Mouse (Mus musculus) spleen, postnatal 14 days (tissue): ENCODE data around the gene Nol4l.

Experiments
- DNase-seq, 2 experiments: peaks; one replicate each; pipeline ENCODE4 v3.0.0; 2021 to 2022; ENCODE audit warnings: low spot score in 2 of 2

The Nol4l gene

DNA sequence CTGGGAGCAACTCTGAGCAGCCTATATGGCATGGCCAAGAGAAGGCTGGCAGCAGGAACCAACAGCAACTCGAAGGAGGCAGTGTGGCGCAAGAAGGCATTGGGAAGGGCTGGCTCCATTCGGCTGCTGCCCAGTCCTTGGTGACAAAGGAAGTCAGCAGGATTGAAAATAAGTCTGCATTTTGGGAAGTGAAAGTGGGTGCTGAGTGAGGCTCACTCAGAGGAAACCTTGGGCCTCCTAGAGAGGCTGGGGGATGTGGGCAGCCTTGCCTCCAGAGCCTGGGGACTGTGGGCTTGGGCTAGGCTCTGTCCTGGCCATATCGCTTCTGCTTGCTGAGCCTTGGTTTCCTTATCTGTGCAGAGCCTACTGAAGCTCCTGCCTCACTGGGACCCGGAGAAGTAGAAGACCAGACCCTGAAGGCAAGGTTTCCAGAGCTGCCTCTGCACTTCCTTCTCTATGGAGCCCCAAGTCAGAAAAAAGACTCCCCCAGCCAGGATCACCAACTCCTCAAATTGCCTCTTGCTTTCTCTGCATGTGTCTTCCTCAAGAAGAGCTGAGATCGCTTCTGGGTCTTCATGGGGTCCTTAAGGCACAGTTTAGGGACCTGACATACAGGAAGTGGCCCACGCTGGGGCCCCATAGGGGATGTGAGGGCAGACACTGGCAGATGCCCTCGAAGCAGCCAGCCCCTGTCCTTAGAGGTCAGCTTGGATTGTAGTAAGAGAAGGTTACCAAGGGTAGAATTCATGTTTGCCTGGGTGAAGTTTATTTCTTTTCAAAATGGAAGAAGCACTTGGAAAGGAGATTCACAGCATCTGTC, 14.3 kb upstream of the Nol4l start:
- DNase-seq, result peak in 1 of 2 experiments; percentile 32

DNA sequence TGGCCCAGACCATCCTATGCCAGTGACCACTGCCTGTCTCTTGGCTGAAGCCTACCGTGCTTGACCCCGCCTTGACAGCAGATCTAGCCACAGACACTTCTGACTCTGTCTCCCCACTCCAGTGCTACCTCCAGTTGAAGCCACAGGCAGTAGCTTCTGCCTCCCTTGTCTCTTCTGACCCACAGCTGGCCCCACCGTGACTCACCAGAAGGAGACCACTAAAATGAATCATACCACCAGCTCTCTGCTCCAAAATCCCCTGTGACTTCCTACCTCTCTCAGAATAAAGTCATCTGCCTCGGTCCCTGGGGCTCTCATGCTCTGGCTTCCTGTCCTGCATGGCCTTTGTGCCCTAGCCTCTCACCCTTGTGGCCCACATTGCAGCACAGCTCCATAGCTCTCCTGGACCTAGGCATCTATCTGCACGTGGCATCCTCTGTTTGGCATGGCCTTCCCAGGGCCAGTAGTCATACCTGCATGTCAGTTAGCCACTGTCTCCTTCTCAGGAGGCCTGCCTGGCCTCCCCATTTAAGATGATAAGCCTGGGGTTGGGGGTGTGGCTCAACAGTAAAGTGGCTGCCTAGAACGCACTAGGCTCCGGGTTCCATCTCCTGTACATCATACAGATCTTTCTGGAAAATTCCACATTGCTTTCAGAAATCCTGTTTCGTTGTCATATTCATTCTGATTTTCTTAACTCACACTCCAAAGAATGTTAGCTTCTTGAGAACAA, 13.3 kb upstream of the Nol4l start:
- DNase-seq, result no peak

DNA sequence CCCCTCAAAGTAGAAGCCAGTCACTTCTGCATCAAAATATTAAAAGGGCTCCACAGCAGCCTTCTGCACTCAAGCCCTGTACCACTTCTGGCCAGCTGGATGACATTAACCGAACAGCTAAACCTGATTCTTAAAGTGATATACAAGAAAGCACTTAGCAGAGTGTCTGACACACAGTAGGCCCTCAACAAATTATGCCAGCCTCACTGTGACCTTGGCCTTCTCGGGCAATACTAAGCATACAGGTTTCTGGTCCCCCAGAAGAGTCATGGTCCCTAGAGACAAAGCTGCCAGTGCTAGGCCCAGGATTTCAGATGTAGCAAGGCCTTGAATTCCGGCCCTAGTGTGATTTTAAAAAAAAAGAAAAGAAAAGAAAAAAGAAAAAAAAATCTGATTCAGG, 9.1 kb upstream of the Nol4l start:
- DNase-seq, result no peak

DNA sequence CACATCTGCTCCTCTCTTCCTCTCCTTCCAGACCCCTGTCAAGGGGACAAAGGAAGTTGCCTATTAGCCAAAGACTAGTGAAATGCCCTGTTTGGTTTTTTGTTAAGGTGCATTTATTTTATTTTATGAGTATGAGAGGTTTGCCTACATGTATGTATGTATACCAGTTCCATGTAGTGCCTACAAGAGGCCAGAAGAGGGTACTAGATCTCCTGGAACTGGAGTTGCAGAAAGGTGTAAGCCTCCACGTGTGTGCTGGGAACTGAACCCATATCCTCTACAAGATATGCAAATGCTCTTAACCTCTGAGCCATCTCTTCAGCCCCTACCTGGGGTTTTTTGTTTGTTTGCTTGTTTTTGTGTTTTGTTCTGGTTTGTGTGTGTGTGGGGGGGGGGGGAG, 4.2 kb upstream of the Nol4l start:
- no peak for DNase-seq

DNA sequence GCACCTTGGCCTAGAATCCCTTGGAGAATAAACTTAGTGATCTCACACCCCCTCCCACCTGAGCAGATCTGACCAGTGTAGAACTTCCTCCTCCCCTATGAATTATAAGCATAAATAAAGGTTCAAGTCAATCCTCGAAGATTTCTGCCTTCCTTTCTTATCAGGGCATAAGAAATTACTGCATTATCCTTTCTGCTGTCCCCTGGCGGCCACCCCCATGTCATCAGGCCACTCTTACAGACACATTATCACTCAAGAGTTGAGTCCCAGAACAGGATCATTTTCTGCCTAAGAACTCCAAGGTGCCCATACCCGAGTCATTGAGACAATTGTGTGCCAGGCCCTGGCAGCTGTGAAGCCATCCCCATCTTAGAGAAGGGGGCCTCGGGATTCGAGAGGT, 1.2 kb upstream of the Nol4l start:
- no peak for DNase-seq

DNA sequence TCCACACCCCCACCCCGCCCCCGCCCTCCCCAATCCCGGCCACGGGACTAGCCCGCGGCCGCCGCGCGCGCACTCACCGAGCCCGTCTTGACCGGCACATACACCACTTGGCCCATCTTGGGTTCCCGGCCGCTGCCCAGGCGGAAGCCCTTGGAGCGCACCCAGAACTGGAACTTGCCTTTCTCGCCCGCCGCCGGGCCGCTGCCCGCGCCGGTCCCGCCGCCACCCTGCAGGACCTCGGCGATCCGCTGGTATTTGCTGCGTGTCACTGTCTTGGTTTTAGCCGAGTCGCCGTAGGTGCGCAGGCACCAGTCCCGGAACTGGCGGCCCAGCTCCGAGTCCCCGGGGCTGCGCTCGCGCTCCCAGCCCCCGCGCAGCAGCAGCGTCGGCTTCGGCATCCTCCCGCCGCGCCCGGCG, 398 bp downstream of the Nol4l start:
- no peak for DNase-seq

DNA sequence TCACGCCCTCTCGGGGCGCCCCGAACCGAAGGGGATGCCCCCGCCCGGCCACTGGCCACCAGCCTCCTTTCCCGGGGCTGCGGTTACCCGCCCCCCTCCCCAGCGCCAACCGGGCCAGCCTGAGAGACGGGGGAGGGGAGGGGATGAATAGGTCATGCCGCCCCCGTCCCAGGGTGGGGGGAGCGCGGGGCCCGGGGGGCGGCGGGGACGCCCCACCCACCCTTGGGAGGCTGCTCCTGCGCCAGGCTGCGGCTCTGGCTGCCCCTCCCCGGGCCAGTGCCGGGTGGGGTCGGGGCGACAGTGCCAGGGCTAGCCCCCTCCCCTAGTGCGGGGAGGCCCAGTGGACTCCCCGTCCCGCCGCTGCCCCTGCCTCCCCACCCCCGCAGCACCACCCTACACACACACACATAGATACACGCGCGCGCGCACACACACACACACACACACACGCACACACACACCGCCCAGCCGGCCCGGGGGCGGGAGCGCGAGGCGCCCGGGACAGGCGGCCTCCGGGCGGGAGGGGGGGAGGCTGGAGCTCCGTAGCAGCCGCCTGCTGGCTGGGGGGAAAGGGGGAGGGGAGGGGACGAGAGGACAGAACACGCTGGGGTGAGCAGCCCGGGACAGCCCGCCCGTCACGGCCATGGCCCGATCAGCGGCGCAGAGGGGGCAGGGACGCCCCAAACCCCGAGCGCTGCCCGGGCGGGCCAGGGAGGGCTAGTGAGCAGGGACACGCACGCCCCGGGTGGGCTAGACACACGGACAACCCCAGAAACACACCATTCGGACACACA, 1.0 kb downstream of the Nol4l start:
- DNase-seq, result no peak

DNA sequence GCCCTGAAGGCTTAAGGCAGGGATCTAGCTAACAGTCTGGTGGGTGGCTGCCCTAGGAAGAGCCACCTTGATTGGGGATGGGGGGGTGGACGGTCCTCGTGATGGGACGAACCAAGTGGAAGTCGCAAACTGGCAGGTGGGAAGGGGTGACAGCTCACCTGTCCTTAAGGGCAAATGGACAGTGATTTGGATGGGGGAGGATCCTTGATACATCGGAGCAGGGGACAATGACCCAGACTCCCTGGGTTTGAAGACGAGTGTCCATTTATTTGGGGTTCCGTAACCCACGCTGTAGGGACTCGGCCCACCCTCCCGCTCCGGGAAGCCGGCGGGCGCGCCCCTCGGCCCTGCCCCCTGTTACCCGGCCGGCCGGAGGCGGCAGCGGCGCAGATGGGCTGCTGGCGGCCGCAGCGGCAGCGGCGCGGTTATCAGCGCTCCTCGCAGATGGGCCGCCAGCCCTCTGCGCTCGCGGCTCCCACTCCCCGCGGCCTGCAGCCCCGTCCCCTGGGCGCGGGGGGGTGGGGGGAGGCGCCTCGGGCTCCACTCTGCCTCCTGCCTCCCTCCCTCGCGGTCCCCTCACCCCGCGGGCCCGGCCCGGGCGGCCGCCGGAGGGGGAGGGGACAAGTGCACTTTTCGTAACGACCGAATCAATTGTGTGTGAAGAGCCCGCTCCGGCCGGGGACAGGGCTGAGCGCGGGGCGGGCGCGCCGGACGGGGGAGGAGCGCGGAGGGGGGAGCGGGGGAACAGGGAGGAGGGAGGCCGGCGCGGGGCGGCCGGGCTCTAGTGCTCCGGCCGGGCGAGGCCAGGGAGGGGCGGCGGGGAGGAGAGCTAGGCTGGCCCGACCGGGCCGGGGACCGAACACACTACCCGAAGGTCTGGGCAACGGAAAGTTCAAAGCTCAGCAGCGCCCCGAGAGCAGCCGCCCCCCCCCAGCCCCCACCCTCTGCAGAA, 1.9 kb downstream of the Nol4l start:
- DNase-seq, result no peak

DNA sequence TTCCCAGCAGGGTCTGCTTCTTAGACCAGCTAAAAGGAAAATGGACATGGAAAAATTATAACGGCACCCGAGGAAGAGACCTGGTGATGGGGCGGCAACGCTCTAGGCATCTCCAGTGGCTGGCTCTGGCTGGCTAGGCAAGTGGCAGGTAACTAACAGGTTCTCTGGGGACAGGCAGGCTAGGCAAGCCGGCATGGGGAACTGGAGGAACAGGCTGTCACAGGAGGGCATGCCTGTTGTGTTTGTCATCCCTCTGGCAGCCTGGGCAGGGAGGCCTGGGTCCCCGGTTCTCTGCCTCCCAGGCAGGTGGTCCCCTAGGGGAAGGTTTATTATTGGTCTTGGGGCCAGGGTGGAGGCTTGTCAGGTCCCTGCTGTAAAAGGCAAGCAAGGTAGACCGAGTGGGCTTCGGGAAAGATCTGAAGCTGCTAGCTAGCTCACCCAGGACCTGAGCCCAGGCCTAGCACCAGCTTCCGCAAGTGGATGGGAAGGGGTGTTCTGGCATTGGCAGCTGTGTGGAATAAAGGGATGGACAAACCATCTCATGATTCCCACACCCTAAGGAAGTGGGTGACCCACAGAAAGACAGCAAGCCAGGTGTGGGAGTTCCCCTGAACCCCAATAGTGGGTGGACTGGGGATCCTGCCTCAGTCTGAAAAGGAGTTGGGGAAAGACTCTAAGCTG, 2.8 kb downstream of the Nol4l start:
- DNase-seq, result no peak

DNA sequence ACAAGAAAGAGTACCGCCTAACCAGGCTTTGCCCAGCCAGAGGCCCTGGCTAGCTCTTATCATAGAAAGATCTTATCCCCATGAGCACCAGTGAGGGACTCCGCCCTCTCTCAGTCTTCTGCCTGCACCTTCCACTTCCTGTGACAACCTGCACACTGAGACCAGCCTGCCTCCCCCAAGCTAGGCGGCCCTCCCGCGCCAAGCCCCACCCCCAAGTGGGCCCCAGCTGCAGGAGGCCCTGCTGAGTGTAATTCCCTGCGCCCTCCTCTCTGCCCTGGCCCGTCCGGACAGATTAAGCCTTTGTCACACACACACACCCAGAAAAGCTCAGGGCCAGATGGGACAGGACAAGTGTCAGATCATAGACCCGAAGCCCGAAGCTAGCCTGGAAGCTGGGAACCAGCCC, 3.9 kb downstream of the Nol4l start:
- DNase-seq, result peak; percentile 47 to 61

DNA sequence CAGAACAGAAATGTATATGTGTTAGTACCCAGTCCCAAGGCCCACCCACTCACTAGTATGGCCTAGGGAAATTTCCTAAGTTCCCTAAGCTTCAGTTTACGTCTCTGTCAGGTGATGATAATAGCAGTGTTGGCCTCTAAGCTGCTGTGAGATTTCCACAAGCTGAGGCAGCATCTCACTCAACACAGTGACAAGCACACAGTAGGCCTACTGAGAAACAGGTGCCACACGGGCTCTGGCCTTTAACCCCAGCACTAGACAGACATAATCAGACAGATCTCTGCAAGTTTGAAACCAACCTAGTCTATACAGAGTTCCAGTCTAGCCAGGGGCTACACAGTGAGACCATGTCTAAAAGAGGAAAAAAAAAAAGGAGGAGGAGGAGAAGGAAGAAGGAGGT, 5.0 kb downstream of the Nol4l start:
- no peak for DNase-seq

DNA sequence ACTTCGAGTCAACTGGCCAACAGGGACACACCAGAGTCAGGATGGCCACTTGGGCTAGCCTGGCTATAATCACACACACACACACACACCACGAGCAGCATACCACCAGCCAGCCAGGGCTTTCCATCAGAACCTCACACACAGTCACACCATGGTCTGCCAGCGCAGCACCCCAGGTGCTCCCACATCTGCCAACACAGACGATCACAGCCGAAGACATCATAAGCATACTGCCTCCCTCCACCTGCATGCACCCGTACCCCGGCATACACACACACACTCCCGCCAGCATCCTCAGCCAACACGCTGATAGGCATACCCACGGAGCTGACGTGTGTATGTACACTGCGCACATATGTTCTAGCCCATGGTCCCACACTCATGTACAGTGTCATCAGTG, 6.1 kb downstream of the Nol4l start:
- DNase-seq, result no peak

DNA sequence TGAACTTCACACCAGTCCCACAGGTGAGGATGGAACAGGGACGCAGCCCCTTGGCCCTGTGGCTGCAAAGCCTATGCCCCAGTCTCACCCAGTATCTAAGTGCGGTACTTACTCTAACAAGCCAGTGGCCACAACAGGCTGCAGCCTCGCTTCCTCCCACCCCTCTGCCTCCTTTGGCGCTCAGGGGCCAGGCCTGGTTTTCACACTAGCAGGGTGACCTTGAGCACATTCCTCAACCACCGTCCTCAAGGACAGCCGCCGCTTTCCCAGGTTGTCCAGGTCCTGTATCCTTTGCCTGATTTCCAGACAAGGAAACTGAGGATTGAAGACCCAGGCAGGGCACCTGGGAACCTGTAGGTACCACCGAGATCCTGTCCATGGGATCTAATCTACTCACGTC, 6.6 kb downstream of the Nol4l start:
- DNase-seq, result no peak

DNA sequence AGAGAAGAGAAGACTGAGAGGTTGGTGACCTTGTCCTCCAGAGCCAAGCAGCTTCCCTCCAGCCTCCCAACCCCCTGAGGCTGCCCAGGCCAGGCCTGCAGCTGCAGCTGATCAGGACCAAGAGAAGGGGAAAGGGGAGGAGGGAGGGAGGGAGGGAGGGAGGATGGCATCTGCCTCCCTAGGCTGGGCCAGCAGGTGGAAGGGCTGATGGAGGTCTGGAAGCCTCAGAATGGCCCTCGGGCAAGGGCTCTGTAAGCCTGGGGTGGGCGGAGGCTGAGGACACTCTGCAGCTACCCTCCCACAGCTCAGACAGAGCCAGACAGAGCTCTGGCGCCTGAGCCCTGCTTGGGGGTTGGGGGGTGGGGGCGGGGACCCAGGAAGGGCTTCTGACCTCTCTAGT, 7.5 kb downstream of the Nol4l start:
- no peak for DNase-seq

DNA sequence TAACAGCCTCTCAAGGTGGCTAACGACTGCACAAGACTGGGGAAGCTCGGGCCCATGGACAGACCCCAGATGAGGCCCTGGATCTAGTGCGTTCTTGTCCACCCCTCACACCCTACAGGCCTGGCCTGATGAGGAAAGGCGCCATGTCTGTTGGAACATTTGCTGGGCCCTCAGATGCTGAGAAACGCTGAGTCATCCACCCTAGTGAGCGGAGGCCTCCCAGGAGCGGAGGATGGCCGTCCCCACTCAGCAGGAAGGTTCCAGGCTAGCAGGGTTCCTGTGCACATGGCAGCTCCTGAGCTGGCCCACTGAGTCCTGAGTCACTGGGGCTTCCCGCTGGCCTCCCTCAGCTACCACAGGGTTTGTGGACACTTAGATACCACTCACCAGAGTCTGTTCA, 9.7 kb downstream of the Nol4l start:
- DNase-seq, result no peak

DNA sequence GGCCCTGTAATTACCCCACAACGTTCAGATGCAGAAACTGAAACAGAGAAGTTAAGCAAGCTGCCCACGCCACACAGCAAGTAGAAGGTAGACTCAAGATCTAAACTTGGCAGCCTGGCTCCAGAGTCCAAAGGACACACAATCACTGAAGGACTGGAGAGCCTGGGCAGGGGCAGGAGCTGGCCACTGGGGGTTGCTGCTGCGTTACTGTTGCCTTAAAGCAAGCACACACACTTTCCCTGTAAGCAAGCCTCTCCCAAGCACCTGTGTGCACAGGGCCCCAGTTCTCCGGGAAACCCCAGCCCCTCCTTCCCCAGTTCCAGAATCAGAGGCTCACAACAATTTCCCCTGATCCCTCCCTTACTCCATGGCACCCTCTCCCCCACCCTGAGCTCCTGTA, 12.8 kb downstream of the Nol4l start:
- DNase-seq, result no peak

DNA sequence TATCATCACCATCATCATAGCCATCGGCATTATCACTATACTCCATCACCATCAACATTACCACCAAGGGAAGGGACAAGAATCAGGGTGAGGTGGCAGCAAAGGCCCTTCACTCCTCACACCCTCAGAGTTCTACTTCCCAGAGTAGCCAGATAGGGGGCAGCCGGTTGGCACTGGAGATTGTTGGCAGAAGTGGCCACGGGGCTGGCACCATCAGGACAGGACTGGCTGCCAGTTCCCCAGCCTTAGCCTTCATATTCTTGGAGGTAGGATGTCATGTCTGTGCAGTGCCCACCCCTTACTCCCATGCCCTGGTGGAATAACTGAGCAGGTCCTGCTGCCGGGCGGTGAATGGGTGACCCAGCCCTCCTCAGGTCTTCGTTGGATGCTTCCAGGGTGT, 14.2 kb downstream of the Nol4l start:
- no peak for DNase-seq

DNA sequence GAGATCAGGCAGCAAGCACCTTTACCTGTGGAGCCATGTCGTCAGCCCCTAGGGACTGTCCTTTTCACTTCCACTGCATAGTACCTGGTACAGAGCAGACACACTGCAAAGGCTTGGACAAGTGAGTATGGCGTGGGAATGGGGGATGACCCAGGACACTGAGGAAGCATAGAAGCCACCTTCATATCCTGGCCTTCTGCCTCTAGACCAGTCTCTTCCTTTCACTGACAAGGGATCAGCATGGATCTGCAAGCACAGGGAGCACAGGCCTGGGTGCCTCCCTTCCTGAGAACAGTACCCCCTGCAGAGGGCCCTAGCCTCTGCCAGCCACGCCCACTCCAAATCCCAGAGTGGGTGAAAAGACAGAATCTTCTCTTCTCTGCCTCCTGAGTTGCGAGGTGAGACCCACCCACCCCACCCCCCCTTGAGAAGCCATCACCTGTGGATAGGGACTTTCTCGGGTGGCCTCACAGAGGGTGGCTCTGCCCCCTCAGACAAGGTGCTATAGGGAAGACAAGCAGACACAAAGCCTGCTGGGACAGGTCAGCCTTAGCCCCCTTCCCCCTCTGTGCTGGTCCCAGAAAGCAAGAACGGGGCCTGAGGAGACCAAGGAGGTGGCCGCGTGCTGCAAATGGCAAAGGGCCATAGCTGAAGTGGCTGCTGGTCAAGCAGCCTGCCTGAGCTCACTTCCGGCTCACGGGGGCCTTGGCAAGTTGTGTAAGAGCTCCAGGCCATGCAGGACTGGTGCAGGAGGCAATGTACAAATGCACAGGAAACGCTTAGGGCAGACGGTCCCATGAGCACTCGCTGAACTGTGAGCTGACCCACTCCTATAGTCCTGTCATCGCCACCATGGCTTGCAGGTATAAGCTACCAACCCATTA, 15.0 kb downstream of the Nol4l start:
- DNase-seq, result no peak

DNA sequence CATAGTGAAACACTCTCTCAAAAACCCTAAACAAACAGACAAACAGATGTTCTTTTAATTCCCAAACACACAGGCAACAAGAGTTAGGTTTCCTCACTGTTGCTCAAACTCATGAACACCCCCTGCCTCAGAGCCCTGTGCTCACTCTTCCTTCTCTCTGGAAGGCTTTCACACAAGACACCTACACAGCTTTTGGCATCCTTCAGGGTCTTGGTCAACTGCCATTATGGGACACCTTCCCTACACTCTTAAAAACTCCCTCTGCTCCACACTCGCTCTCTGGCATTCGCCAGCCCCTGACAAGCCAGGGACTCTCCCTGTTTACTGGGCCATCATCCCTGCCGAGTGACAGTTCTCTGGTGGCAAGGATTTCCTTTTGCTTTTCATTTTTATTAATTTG, 15.8 kb downstream of the Nol4l start:
- no peak for DNase-seq
